Mouse (Mus musculus): Measurements from ENCODE around the gene Ctcfl. TPM values are rescaled to one million over a fixed set of nuclear protein-coding genes. Genes with fewer than 3 reads are reported as not detected.

The Ctcfl gene
- polyA plus RNA-seq, 2 experiments: 0.01 TPM; not detected in 1

DNA sequence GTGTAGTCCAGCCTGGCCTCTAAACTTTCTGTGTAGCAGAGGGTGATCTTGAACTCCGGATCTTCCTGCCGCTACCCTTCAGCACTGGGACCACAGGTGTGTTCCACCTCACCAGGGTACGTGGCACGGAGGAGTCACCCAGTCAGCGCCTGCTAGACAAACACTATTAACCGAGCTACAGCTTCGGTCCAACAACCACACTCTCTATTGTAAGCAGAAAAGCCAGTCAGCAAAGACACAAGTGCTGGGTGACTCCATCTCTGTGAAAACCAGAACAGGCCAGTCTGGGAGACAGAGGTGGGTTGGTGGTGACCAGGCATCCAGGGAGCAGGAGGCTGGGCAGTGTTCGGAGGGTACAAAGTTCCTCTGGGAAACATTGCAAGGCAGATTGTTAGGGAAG lies 44.1 kb upstream of the Ctcfl start:
- no peak overlapping the region for H3K4me3 ChIP-seq (ENCODE audit: insufficient read depth in 1 of 2, low read depth in 2 of 2, low read length in 2 of 2)
- H3K27me3 ChIP-seq (ENCODE audit: control insufficient read depth, insufficient read depth, low read length): no peaks in the 10 kb centered on the region
- H3K36me3 ChIP-seq (replicated peaks; ENCODE audit: control insufficient read depth, insufficient read depth, low read depth): no peaks in the 10 kb centered on the region
- H3K4me2 ChIP-seq (ENCODE audit: low read depth): no peak overlapping the region
- WGBS (ENCODE audit: insufficient replicate concordance): 64% methylated on average over 8 of the region's 8 CpGs
- H3K27ac ChIP-seq: no peak overlapping the region
- TF ChIP-seq CTCF (IDR thresholded peaks at IDR 0.05; ENCODE audit: low read depth) (no peak), EP300 (IDR thresholded peaks at IDR 0.05; ENCODE audit: low read depth) (no peak)
- DNase-seq (ENCODE audit: low read depth in 3 of 3, low spot score in 3 of 3) (no peak), ATAC-seq (ENCODE audit: insufficient read depth) (no peak)
- H3K9ac ChIP-seq (replicated peaks): no peak overlapping the region
- H3K9me3 ChIP-seq (ENCODE audit: control insufficient read depth, low read length): no peaks in the 10 kb centered on the region
- H3K4me1 ChIP-seq (replicated peaks; ENCODE audit: control insufficient read depth in 2 of 2, insufficient read depth in 2 of 2, low read length in 1 of 2): no peaks in the 10 kb centered on the region

DNA sequence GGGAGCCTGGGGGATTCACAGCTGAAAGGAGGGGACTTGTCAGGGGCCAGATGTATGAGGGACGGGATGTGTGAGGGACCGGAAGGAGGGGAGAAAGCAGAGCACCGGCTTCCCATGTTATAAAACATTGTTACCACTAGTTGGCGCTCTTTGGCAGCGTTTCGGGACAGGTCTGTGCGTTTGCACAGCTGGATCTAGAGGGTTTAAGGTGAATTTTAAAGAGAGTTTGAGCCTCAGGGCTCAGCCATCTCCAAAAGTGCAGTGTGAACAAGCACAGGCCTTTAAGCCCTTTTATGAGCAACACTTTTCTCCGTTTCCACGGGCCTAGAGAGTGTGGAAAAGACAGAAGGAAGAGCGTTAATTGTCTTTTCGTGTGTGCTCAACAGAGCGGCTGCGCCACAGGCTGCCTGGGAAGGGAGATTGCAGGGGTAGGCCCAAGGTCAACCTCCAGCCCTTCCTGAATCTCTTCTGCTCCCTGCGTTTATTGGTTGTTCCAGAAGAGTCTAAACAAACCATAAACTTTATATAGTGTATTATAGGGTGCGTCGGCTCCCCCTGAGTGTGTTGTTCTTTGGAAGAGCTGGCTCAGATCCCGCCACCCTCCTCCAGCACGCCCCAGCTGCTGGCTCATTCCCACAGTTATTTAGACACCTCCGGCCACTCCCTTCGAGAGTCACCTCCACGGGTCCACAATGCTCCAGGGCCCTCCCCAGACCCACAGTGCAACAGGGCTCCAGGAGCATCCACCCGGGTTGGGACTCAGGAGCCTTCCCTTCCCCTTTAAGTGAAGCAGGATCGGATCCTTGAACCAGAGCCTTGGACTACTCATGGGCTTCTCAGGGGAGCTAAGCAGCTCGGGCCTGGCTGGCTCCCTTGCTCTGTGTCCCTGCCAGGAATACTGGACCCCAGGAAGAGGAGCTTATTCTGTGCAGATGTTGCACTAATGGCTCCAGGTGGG lies 40.3 kb upstream of the Ctcfl start:
- no peaks in the 10 kb centered on the region for H3K36me3 ChIP-seq (replicated peaks; ENCODE audit: control insufficient read depth, insufficient read depth, low read depth)
- H3K27ac ChIP-seq: no peak overlapping the region
- TF ChIP-seq CTCF (IDR thresholded peaks at IDR 0.05; ENCODE audit: low read depth): peak; percentile 83
- no peak for TF ChIP-seq EP300 (IDR thresholded peaks at IDR 0.05; ENCODE audit: low read depth)
- 43% methylated on average over 24 of the region's 24 CpGs for WGBS (ENCODE audit: insufficient replicate concordance)
- H3K9me3 ChIP-seq (ENCODE audit: control insufficient read depth, low read length): no peaks in the 10 kb centered on the region
- H3K4me1 ChIP-seq (replicated peaks; ENCODE audit: control insufficient read depth in 2 of 2, insufficient read depth in 2 of 2, low read length in 1 of 2): no peaks in the 10 kb centered on the region
- no peak overlapping the region for H3K4me3 ChIP-seq (ENCODE audit: insufficient read depth in 1 of 2, low read depth in 2 of 2, low read length in 2 of 2)
- H3K27me3 ChIP-seq (ENCODE audit: control insufficient read depth, insufficient read depth, low read length): no peaks in the 10 kb centered on the region
- no peak overlapping the region for H3K4me2 ChIP-seq (ENCODE audit: low read depth)
- ATAC-seq (ENCODE audit: insufficient read depth): no peak
- DNase-seq (ENCODE audit: low read depth in 3 of 3, low spot score in 3 of 3): no peak
- H3K9ac ChIP-seq (replicated peaks): no peak overlapping the region

- H3K4me3 ChIP-seq (ENCODE audit: insufficient read depth in 1 of 2, low read depth in 2 of 2, low read length in 2 of 2): no peak overlapping the region
- DNase-seq (ENCODE audit: low read depth in 3 of 3, low spot score in 3 of 3): no peak
- no peak overlapping the region for H3K9ac ChIP-seq (replicated peaks)
- no peak for ATAC-seq (ENCODE audit: insufficient read depth)
- no peak overlapping the region for H3K27ac ChIP-seq
- H3K27me3 ChIP-seq (ENCODE audit: control insufficient read depth, insufficient read depth, low read length): no peaks in the 10 kb centered on the region
- TF ChIP-seq EP300 (IDR thresholded peaks at IDR 0.05; ENCODE audit: low read depth): no peak
- TF ChIP-seq CTCF (IDR thresholded peaks at IDR 0.05; ENCODE audit: low read depth): no peak
- no peaks in the 10 kb centered on the region for H3K4me1 ChIP-seq (replicated peaks; ENCODE audit: control insufficient read depth in 2 of 2, insufficient read depth in 2 of 2, low read length in 1 of 2)
- no peaks in the 10 kb centered on the region for H3K9me3 ChIP-seq (ENCODE audit: control insufficient read depth, low read length)
- 76% methylated on average over 19 of the region's 19 CpGs for WGBS (ENCODE audit: insufficient replicate concordance)
- no peaks in the 10 kb centered on the region for H3K36me3 ChIP-seq (replicated peaks; ENCODE audit: control insufficient read depth, insufficient read depth, low read depth)
- no peak overlapping the region for H3K4me2 ChIP-seq (ENCODE audit: low read depth)
These were observed 39.2 kb upstream of the Ctcfl start for GRCm38 (mm10) chr2:173158390-173159055.

GRCm38 (mm10) chr2:173157871-173158270 lies 38.5 kb upstream of the Ctcfl start:
- H3K27ac ChIP-seq: no peak overlapping the region
- ATAC-seq (ENCODE audit: insufficient read depth) (no peak), DNase-seq (ENCODE audit: low read depth in 3 of 3, low spot score in 3 of 3) (no peak)
- WGBS (ENCODE audit: insufficient replicate concordance): 82% methylated on average over 4 of the region's 4 CpGs
- H3K27me3 ChIP-seq (ENCODE audit: control insufficient read depth, insufficient read depth, low read length): no peaks in the 10 kb centered on the region
- H3K4me1 ChIP-seq (replicated peaks; ENCODE audit: control insufficient read depth in 2 of 2, insufficient read depth in 2 of 2, low read length in 1 of 2): peaks cover 0 to 2% of the 10 kb centered on the region in 2 experiments; a peak in 1 of 4 replicates
- no peak overlapping the region for H3K4me2 ChIP-seq (ENCODE audit: low read depth)
- H3K9me3 ChIP-seq (ENCODE audit: control insufficient read depth, low read length): no peaks in the 10 kb centered on the region
- no peaks in the 10 kb centered on the region for H3K36me3 ChIP-seq (replicated peaks; ENCODE audit: control insufficient read depth, insufficient read depth, low read depth)
- no peak overlapping the region for H3K4me3 ChIP-seq (ENCODE audit: insufficient read depth in 1 of 2, low read depth in 2 of 2, low read length in 2 of 2)
- no peak for TF ChIP-seq EP300 (IDR thresholded peaks at IDR 0.05; ENCODE audit: low read depth)
- TF ChIP-seq CTCF (IDR thresholded peaks at IDR 0.05; ENCODE audit: low read depth): no peak
- no peak overlapping the region for H3K9ac ChIP-seq (replicated peaks)

- H3K4me3 ChIP-seq (ENCODE audit: insufficient read depth in 1 of 2, low read depth in 2 of 2, low read length in 2 of 2): no peak overlapping the region
- no peak for ATAC-seq (ENCODE audit: insufficient read depth)
- no peaks in the 10 kb centered on the region for H3K36me3 ChIP-seq (replicated peaks; ENCODE audit: control insufficient read depth, insufficient read depth, low read depth)
- H3K4me1 ChIP-seq (replicated peaks; ENCODE audit: control insufficient read depth in 2 of 2, insufficient read depth in 2 of 2, low read length in 1 of 2): peaks cover 0 to 2% of the 10 kb centered on the region in 2 experiments; a peak in 1 of 4 replicates
- WGBS (ENCODE audit: insufficient replicate concordance): 38% methylated on average over 4 of the region's 4 CpGs
- no peak overlapping the region for H3K4me2 ChIP-seq (ENCODE audit: low read depth)
- TF ChIP-seq CTCF (IDR thresholded peaks at IDR 0.05; ENCODE audit: low read depth) (no peak), EP300 (IDR thresholded peaks at IDR 0.05; ENCODE audit: low read depth) (no peak)
- H3K27ac ChIP-seq: no peak overlapping the region
- H3K9me3 ChIP-seq (ENCODE audit: control insufficient read depth, low read length): no peaks in the 10 kb centered on the region
- no peaks in the 10 kb centered on the region for H3K27me3 ChIP-seq (ENCODE audit: control insufficient read depth, insufficient read depth, low read length)
- H3K9ac ChIP-seq (replicated peaks): no peak overlapping the region
- no peak for DNase-seq (ENCODE audit: low read depth in 3 of 3, low spot score in 3 of 3)
These were observed 38.1 kb upstream of the Ctcfl start for GRCm38 (mm10) chr2:173157376-173157775.
